Mouse (Mus musculus) G1E (cell line): ENCODE measurements at regions not wholly inside any gene's neighbourhood (a gene's known extent, or its start where the extent isn't known, plus 50 kb on each side); places are given as distances from the start of the nearest gene placed in this dataset.

Experiments used
- ATAC-seq: 2 replicates; pipeline ENCODE4 v1.8.0; 2016; ENCODE audit warnings: mild to moderate bottlenecking; ENCODE audit not compliant: insufficient number of reproducible peaks, poor library complexity, low FRiP score, severe bottlenecking; ENCODE audit errors: extremely low read depth
- DNase-seq: peaks from one replicate; pipeline ENCODE4 v3.0.0; 2012; ENCODE audit warnings: low spot score
- H3K27me3 ChIP-seq: 2 replicates; pipeline ENCODE4 v1.6.1; 2012; ENCODE audit warnings: mild to moderate bottlenecking, low read length, inconsistent platforms; ENCODE audit not compliant: insufficient read depth
- H3K36me3 ChIP-seq: replicated peaks from 2 replicates; pipeline ENCODE3; 2012; ENCODE audit warnings: mild to moderate bottlenecking, inconsistent platforms
- H3K4me1 ChIP-seq: 2 replicates; pipeline ENCODE4 v1.6.1; 2012; ENCODE audit warnings: low read depth, low read length, inconsistent platforms, mixed read lengths; ENCODE audit not compliant: insufficient read depth
- H3K4me3 ChIP-seq: 2 replicates; pipeline ENCODE4 v1.5.1; 2012; ENCODE audit warnings: low read depth, mild to moderate bottlenecking, inconsistent platforms, low read length, moderate library complexity, mixed read lengths
- H3K9me3 ChIP-seq: replicated peaks from 2 replicates; pipeline ENCODE4 v1.6.1; 2012; ENCODE audit warnings: inconsistent platforms
- CTCF ChIP-seq: IDR thresholded peaks from 2 replicates; pipeline ENCODE4 v1.5.1; 2012; ENCODE audit warnings: low read depth, low read length, inconsistent platforms, mixed read lengths
- GATA1 ChIP-seq: IDR thresholded peaks from 2 replicates; pipeline ENCODE4 v1.6.1; 2012; ENCODE audit warnings: borderline replicate concordance, low read length, inconsistent platforms, mixed read lengths
- GATA2 ChIP-seq: IDR thresholded peaks from 2 replicates; pipeline ENCODE4 v1.6.1; 2012; ENCODE audit warnings: low read depth, low read length, inconsistent platforms, borderline replicate concordance
- POLR2AphosphoS5 ChIP-seq: IDR thresholded peaks from 2 replicates; pipeline ENCODE4 v1.6.1; 2012; ENCODE audit warnings: low read depth, low read length, inconsistent platforms; ENCODE audit not compliant: insufficient replicate concordance
- TAL1 ChIP-seq: conservative IDR thresholded peaks from 2 replicates; pipeline ENCODE4 v1.6.1; 2012; ENCODE audit warnings: low read depth, low read length, inconsistent platforms, mixed read lengths

DNA sequence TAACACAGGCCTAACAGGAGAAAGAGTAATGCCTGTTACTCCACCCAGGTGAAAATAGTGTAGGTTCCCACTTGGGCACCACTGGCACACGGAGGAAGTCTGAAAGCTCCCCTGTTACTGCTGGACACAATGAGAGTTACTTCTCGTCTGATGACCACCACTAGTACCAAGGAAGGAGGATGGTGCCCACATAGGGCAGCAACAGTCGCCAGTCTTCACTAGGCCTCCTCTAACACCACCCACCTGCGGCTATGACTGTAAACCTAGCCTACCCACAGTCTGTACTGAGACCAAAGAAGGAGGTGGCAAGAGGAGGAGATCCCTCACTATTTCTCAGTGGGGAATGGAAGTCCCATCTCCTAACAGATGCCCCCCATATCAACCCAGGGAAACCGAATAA, 161.7 kb downstream of the Hlx start:
- Histone ChIP-seq H3K4me1 (no peaks in the 10 kb centered on the region), H3K36me3 (no peaks in the 10 kb centered on the region), H3K4me3 (no peak overlapping the region), H3K9me3 (no peaks in the 10 kb centered on the region), H3K27me3 (peaks cover 4% of the 10 kb centered on the region; the same call in 1 of the 2 replicates)
- TF ChIP-seq GATA2 (no peak), POLR2AphosphoS5 (no peak), GATA1 (no peak), TAL1 (no peak), CTCF (no peak)
- DNase-seq (no peak), ATAC-seq (no peak)

DNA sequence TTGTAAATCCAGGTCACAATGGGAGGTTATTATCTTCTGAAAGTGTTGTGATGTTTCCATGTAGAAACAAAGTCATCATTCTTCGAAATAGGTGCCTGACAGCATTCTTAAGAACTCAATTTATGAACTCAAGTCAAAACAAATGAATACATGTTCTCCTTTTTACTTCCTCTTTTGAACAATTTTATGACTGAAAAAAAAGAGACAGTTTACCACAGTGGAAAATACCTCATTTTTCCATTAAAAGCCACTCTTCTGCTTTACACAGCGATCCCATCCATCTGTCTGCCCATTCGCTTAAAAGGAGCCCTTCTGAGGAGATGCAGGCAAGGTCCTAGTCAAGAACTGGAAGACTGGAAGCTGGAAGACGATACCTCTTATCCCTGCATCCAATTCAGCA, 169.5 kb downstream of the Hlx start:
- TF ChIP-seq GATA2 (no peak), GATA1 (no peak), CTCF (no peak), TAL1 (no peak), POLR2AphosphoS5 (no peak)
- Histone ChIP-seq H3K36me3 (no peaks in the 10 kb centered on the region), H3K4me3 (no peak overlapping the region), H3K4me1 (no peaks in the 10 kb centered on the region), H3K27me3 (0 out of 2 replicates have a peak, but pooled peaks cover 3% of the 10 kb centered on the region), H3K9me3 (no peaks in the 10 kb centered on the region)
- ATAC-seq (no peak), DNase-seq (no peak)

DNA sequence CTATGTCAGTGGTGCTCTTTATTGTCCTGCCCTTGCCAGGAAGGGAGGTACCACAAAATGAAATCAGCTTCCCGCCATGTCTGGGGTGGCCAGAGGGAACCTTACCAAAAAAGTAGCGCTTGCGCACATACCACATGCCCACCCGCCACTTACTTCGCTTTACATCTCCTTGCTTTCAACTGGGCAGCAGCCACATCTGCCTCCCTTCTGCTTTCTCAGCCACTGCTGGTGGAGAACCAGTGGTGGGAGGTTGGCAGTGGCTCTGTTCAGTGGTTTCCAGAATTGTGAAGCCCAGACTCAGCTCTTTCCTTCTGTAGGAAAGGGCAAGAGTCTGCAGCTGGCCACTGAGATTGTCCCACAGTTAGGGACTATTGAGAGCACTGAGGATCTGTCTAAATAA, 170.2 kb downstream of the Hlx start:
- H3K27me3 ChIP-seq = 0 out of 2 replicates have a peak, but pooled peaks cover 3% of the 10 kb centered on the region
- no peak for DNase-seq
- TF ChIP-seq TAL1 = no peak
- TF ChIP-seq GATA2 = no peak
- no peak for TF ChIP-seq POLR2AphosphoS5
- TF ChIP-seq CTCF = no peak
- TF ChIP-seq GATA1 = no peak
- no peaks in the 10 kb centered on the region for H3K36me3 ChIP-seq
- no peak for ATAC-seq
- H3K4me3 ChIP-seq = no peak overlapping the region
- H3K9me3 ChIP-seq = no peaks in the 10 kb centered on the region
- no peaks in the 10 kb centered on the region for H3K4me1 ChIP-seq

DNA sequence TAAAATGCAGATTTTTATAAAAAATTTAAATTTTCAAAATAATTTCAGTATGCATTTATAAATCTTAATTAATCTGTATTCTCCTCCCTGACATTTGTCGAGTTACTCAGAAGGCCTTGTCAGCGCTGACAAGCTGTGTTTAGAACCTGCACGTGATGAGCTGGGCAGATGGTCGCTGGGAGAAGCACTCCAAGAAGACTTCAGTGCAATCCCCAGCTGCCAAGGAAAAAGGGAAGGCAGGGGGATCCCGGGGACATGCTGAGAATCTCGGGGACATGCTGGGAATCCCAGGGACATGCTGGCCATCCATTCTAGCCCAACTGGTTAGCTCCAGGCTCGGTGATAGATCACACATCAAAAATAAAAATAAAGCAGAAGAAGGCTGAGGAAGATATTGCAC, 172.9 kb downstream of the Hlx start:
- no peak for TF ChIP-seq GATA1
- TF ChIP-seq TAL1 = no peak
- TF ChIP-seq CTCF = no peak
- TF ChIP-seq GATA2 = no peak
- no peak for TF ChIP-seq POLR2AphosphoS5
- Histone ChIP-seq H3K9me3 (no peaks in the 10 kb centered on the region), H3K36me3 (no peaks in the 10 kb centered on the region), H3K27me3 (0 out of 2 replicates have a peak, but pooled peaks cover 3% of the 10 kb centered on the region), H3K4me1 (no peaks in the 10 kb centered on the region), H3K4me3 (no peak overlapping the region)
- no peak for DNase-seq
- no peak for ATAC-seq

DNA sequence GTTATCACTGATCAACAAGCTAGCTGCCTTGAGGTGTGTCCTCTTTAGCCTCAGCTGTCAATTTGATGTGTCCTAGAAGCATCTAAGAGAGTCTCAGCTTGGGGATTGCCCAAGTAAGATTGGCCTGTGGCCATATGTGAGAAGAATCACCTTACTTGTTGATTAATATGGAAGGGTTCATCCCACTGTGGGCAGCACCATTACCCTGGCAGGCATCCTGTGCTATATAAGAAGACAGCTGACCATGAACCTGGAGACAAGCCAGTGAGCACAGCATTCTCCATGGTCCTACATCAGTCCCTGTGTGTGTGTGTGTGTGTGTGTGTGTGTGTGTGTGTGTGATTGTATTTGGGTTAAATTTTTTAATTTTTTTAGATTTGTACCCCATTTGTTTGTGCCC, 178.6 kb downstream of the Hlx start:
- Histone ChIP-seq H3K9me3 (no peaks in the 10 kb centered on the region), H3K27me3 (0 out of 2 replicates have a peak, but pooled peaks cover 2% of the 10 kb centered on the region), H3K4me1 (no peaks in the 10 kb centered on the region), H3K36me3 (no peaks in the 10 kb centered on the region), H3K4me3 (no peak overlapping the region)
- DNase-seq = no peak
- no peak for ATAC-seq
- no peak for TF ChIP-seq TAL1
- no peak for TF ChIP-seq CTCF
- no peak for TF ChIP-seq POLR2AphosphoS5
- no peak for TF ChIP-seq GATA2
- TF ChIP-seq GATA1 = no peak

DNA sequence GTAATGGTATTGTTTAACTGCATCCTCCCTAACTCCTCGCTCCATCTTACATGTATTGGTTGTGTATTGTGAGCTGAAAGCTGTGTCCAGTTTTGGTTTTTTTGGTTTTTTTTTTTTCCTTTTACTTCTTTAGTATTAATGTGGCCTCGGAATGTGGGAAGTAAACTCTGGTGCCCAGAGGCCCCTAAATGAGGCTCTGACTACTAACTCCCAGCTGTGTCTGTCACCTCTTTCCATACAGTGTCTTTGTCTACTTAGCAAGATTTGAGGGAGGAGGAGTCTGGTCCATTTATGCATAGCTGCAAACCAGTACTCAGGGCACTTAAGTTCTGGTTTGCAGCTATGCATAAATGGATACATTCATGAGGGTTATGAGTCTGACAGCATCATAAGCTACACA, 181.9 kb downstream of the Hlx start:
- H3K4me1 ChIP-seq = no peaks in the 10 kb centered on the region
- no peak for DNase-seq
- no peak for ATAC-seq
- H3K36me3 ChIP-seq = no peaks in the 10 kb centered on the region
- TF ChIP-seq TAL1 = no peak
- no peak for TF ChIP-seq GATA2
- TF ChIP-seq CTCF = no peak
- TF ChIP-seq GATA1 = no peak
- TF ChIP-seq POLR2AphosphoS5 = no peak
- 0 out of 2 replicates have a peak, but pooled peaks cover 2% of the 10 kb centered on the region for H3K27me3 ChIP-seq
- H3K4me3 ChIP-seq = no peak overlapping the region
- H3K9me3 ChIP-seq = no peaks in the 10 kb centered on the region
